Mouse (Mus musculus) midbrain, embryonic 10.5 days (tissue): ENCODE results near the gene Serpinb6b. TPM values are rescaled to one million over a fixed set of nuclear protein-coding genes. Genes with fewer than 3 reads are reported as not detected.

Experiments
- DNase-seq: peaks from one replicate; pipeline ENCODE4 v3.0.0-alpha.2; 2017; ENCODE audit warnings: low spot score
- H3K27ac ChIP-seq: fragments of 300-500 bp; sonication (generic); replicated peaks from 2 replicates; pipeline ENCODE4 v1.5.1; 2016; ENCODE audit warnings: mild to moderate bottlenecking
- H3K27me3 ChIP-seq: fragments of 300-500 bp; sonication (generic); 2 replicates; pipeline ENCODE4 v1.6.1; 2016; ENCODE audit warnings: low read depth, mild to moderate bottlenecking; ENCODE audit not compliant: poor library complexity, severe bottlenecking
- H3K36me3 ChIP-seq: fragments of 300-500 bp; sonication (generic); 2 replicates; pipeline ENCODE4 v1.6.1; 2016; ENCODE audit warnings: mild to moderate bottlenecking, moderate library complexity
- H3K4me1 ChIP-seq: fragments of 300-500 bp; sonication (generic); 2 replicates; pipeline ENCODE4 v1.6.1; 2016
- H3K4me3 ChIP-seq: fragments of 300-500 bp; sonication (generic); 2 replicates; pipeline ENCODE4 v1.5.1; 2016; ENCODE audit warnings: mild to moderate bottlenecking, moderate library complexity
- H3K9me3 ChIP-seq: fragments of 300-500 bp; sonication (generic); replicated peaks from 2 replicates; pipeline ENCODE4 v1.6.1; 2016; ENCODE audit warnings: mild to moderate bottlenecking
- WGBS: fragments of 180-500 bp; shearing (Covaris S2); methylation state at CpG from one replicate; pipeline ENCODE4 v1.1.7; 2016; 5-methylcytosine and 5-hydroxymethylcytosine counted together
- polyA plus RNA-seq: library from polyadenylated mRNA; unstranded; fragments of >200 nt; fragmentation: Nextera tagmentation; extraction: Ambion mirVana; gene quantifications from 2 replicates; pipeline ENCODE4 v1.2.1, GENCODE M21; 2016

Serpinb6b gene
- polyA plus RNA-seq, 1 experiment from 2014 or later = 0.63 TPM

- 89% methylated on average over 9 of the region's 9 CpGs for whole genome bisulfite sequencing
Measured at GRCm38 (mm10) chr13:32963990-32964753, 837 bp upstream of the Serpinb6b start.

GRCm38 (mm10) chr13:32966116-32966515 lies 1.1 kb downstream of the Serpinb6b start:
- Histone ChIP-seq H3K27ac (no peak overlapping the region), H3K27me3 (no peaks in the 10 kb centered on the region), H3K4me1 (peaks cover 5% of the 10 kb centered on the region; the same call in 1 of the 2 replicates), H3K9me3 (no peaks in the 10 kb centered on the region), H3K4me3 (no peak overlapping the region), H3K36me3 (no peaks in the 10 kb centered on the region)
- no peak for DNase-seq
- WGBS = 81% methylated on average over 5 of the region's 5 CpGs

More at GRCm38 (mm10) chr13:32963990-32964753, 837 bp upstream of the Serpinb6b start:
- Histone ChIP-seq H3K36me3 (no peaks in the 10 kb centered on the region), H3K4me3 (no peak overlapping the region), H3K27ac (no peak overlapping the region), H3K4me1 (peaks cover 5% of the 10 kb centered on the region; the same call in 1 of the 2 replicates), H3K9me3 (no peaks in the 10 kb centered on the region), H3K27me3 (no peaks in the 10 kb centered on the region)
- no peak for DNase-seq

GRCm38 (mm10) chr13:32967233-32967632 lies 2.2 kb downstream of the Serpinb6b start:
- no peaks in the 10 kb centered on the region for H3K36me3 ChIP-seq
- H3K4me3 ChIP-seq = no peak overlapping the region
- H3K27me3 ChIP-seq = no peaks in the 10 kb centered on the region
- no peak for DNase-seq
- no peak overlapping the region for H3K27ac ChIP-seq
- peaks cover 5% of the 10 kb centered on the region; the same call in 1 of the 2 replicates for H3K4me1 ChIP-seq
- H3K9me3 ChIP-seq = no peaks in the 10 kb centered on the region

- no peak for DNase-seq
- H3K27me3 ChIP-seq = no peaks in the 10 kb centered on the region
- WGBS = 87% methylated on average over 5 of the region's 5 CpGs
- H3K4me3 ChIP-seq = no peak overlapping the region
- H3K27ac ChIP-seq = no peak overlapping the region
- peaks cover 5% of the 10 kb centered on the region; the same call in 1 of the 2 replicates for H3K4me1 ChIP-seq
- H3K9me3 ChIP-seq = no peaks in the 10 kb centered on the region
- H3K36me3 ChIP-seq = no peaks in the 10 kb centered on the region
Measured at GRCm38 (mm10) chr13:32968353-32968984, 3.5 kb downstream of the Serpinb6b start.

- Histone ChIP-seq H3K27ac (no peak overlapping the region), H3K9me3 (no peaks in the 10 kb centered on the region), H3K4me1 (peaks cover 5% of the 10 kb centered on the region; the same call in 1 of the 2 replicates), H3K27me3 (no peaks in the 10 kb centered on the region), H3K36me3 (no peaks in the 10 kb centered on the region), H3K4me3 (no peak overlapping the region)
- WGBS = 79% methylated on average over 4 of the region's 4 CpGs
- no peak for DNase-seq
Measured at GRCm38 (mm10) chr13:32968996-32969640, 4.1 kb downstream of the Serpinb6b start.

GRCm38 (mm10) chr13:32969641-32970040 lies 4.6 kb downstream of the Serpinb6b start:
- Histone ChIP-seq H3K9me3 (no peaks in the 10 kb centered on the region), H3K4me3 (no peak overlapping the region)
- WGBS = 85% methylated on average over 1 of the region's 1 CpGs

GRCm38 (mm10) chr13:32970776-32971175 lies 5.8 kb downstream of the Serpinb6b start:
- no peak for DNase-seq
- Histone ChIP-seq H3K9me3 (no peaks in the 10 kb centered on the region), H3K36me3 (no peaks in the 10 kb centered on the region), H3K27ac (no peak overlapping the region), H3K27me3 (no peaks in the 10 kb centered on the region), H3K4me3 (no peak overlapping the region), H3K4me1 (no peaks in the 10 kb centered on the region)
- WGBS = 89% methylated on average over 3 of the region's 3 CpGs

More at GRCm38 (mm10) chr13:32969641-32970040, 4.6 kb downstream of the Serpinb6b start:
- no peaks in the 10 kb centered on the region for H3K36me3 ChIP-seq
- H3K27me3 ChIP-seq = no peaks in the 10 kb centered on the region
- no peak for DNase-seq
- peaks cover 5% of the 10 kb centered on the region; the same call in 1 of the 2 replicates for H3K4me1 ChIP-seq
- H3K27ac ChIP-seq = no peak overlapping the region

GRCm38 (mm10) chr13:32974268-32974667 lies 9.3 kb downstream of the Serpinb6b start:
- DNase-seq = no peak
- 91% methylated on average over 2 of the region's 2 CpGs for WGBS
- Histone ChIP-seq H3K4me1 (no peaks in the 10 kb centered on the region), H3K36me3 (no peaks in the 10 kb centered on the region), H3K4me3 (no peak overlapping the region), H3K9me3 (no peaks in the 10 kb centered on the region), H3K27me3 (no peaks in the 10 kb centered on the region), H3K27ac (no peak overlapping the region)

GRCm38 (mm10) chr13:32974889-32975460 lies 10.0 kb downstream of the Serpinb6b start:
- WGBS = 75% methylated on average over 3 of the region's 3 CpGs

GRCm38 (mm10) chr13:32975710-32976109 lies 10.7 kb downstream of the Serpinb6b start:
- Histone ChIP-seq H3K36me3 (no peaks in the 10 kb centered on the region), H3K4me3 (no peak overlapping the region), H3K27me3 (no peaks in the 10 kb centered on the region), H3K4me1 (no peaks in the 10 kb centered on the region), H3K9me3 (no peaks in the 10 kb centered on the region), H3K27ac (no peak overlapping the region)
- 83% methylated on average over 2 of the region's 2 CpGs for WGBS
- DNase-seq = no peak

More at GRCm38 (mm10) chr13:32974889-32975460, 10.0 kb downstream of the Serpinb6b start:
- H3K27ac ChIP-seq = no peak overlapping the region
- no peaks in the 10 kb centered on the region for H3K4me1 ChIP-seq
- H3K4me3 ChIP-seq = no peak overlapping the region
- H3K9me3 ChIP-seq = no peaks in the 10 kb centered on the region
- no peaks in the 10 kb centered on the region for H3K27me3 ChIP-seq
- no peaks in the 10 kb centered on the region for H3K36me3 ChIP-seq
- no peak for DNase-seq

- no peaks in the 10 kb centered on the region for H3K27me3 ChIP-seq
- no peaks in the 10 kb centered on the region for H3K36me3 ChIP-seq
- WGBS = 87% methylated on average over 4 of the region's 4 CpGs
- no peak overlapping the region for H3K4me3 ChIP-seq
- H3K9me3 ChIP-seq = no peaks in the 10 kb centered on the region
- DNase-seq = no peak
- no peak overlapping the region for H3K27ac ChIP-seq
- H3K4me1 ChIP-seq = no peaks in the 10 kb centered on the region
Measured at GRCm38 (mm10) chr13:32982556-32983042, 17.6 kb downstream of the Serpinb6b start.

- no peaks in the 10 kb centered on the region for H3K36me3 ChIP-seq
- no peak for DNase-seq
- H3K9me3 ChIP-seq = no peaks in the 10 kb centered on the region
- H3K4me3 ChIP-seq = no peak overlapping the region
- H3K27ac ChIP-seq = no peak overlapping the region
- no peaks in the 10 kb centered on the region for H3K27me3 ChIP-seq
- H3K4me1 ChIP-seq = no peaks in the 10 kb centered on the region
Measured at GRCm38 (mm10) chr13:32986256-32986655, 21.2 kb downstream of the Serpinb6b start.
